Comparison of ENCODE assay signal across 8 mouse cellular contexts in genomic region chr7:141361510-141361909, GRCm38 (mm10). TPM values are rescaled to one million over a fixed set of nuclear protein-coding genes. Genes with fewer than 3 reads are reported as not detected.
DNase-seq lines count a peak whose midpoint lies in the region; ATAC-seq lines count a peak whose summit lies in the region.

No protein-coding gene starts in this region.

- no peaks in the 10 kb centered on the region for H3K36me3 ChIP-seq in midbrain, embryonic 14.5 days (ENCODE audit: control insufficient read depth, insufficient read depth, low read length)
- no peaks in the 10 kb centered on the region for H3K36me3 ChIP-seq in midbrain, embryonic 11.5 days (ENCODE audit: control insufficient read depth, insufficient read depth, low read length)
- H3K36me3 ChIP-seq in splenic B cell, adult 2 months (ENCODE audit: control insufficient read depth, insufficient read depth, low read length, poor library complexity, severe bottlenecking), result no peaks in the 10 kb centered on the region
- H3K36me3 ChIP-seq in heart, embryonic 11.5 days (ENCODE audit: control insufficient read depth, insufficient read depth, low read length), result no peaks in the 10 kb centered on the region

- no peak for ATAC-seq in midbrain, embryonic 14.5 days (ENCODE audit: low FRiP score, low TSS enrichment)
- no peak for ATAC-seq in midbrain, embryonic 11.5 days (ENCODE audit: low FRiP score)
- ATAC-seq in heart, embryonic 11.5 days (replicated peaks; ENCODE audit: insufficient number of reproducible peaks, low FRiP score, low TSS enrichment), result no peak

- DNase-seq in midbrain, embryonic 14.5 days, result peak; percentile 9
- DNase-seq in midbrain, embryonic 11.5 days (ENCODE audit: low spot score, missing footprints), result no peak
- DNase-seq in cerebellum, postnatal 14 days, result peak; percentile 84 to 89
- DNase-seq in kidney, postnatal 25 days, result peak; percentile 62 to 82
- peak; percentile 68 for DNase-seq in splenic B cell, adult 2 months (ENCODE audit: low read depth, low spot score)
- no peak for DNase-seq in heart, adult 8-10 months (ENCODE audit: low spot score)
- DNase-seq in urinary bladder, postnatal 10 days (ENCODE audit: low spot score), result no peak

- no peak overlapping the region for H3K9ac ChIP-seq in midbrain, embryonic 14.5 days (replicated peaks; ENCODE audit: low read length)
- no peak overlapping the region for H3K9ac ChIP-seq in midbrain, embryonic 11.5 days (ENCODE audit: low read length)
- H3K9ac ChIP-seq in heart, embryonic 11.5 days (ENCODE audit: low read depth, low read length), result no peak overlapping the region

- no peaks in the 10 kb centered on the region for H3K4me1 ChIP-seq in midbrain, embryonic 14.5 days (ENCODE audit: control insufficient read depth, insufficient read depth, low read length)
- no peaks in the 10 kb centered on the region for H3K4me1 ChIP-seq in midbrain, embryonic 11.5 days (ENCODE audit: control insufficient read depth, insufficient read depth, low read length)
- no peaks in the 10 kb centered on the region for H3K4me1 ChIP-seq in heart, embryonic 11.5 days (ENCODE audit: control insufficient read depth, insufficient read depth, low read length)

- no peaks in the 10 kb centered on the region for H3K9me3 ChIP-seq in midbrain, embryonic 14.5 days (ENCODE audit: control insufficient read depth, low read length)
- H3K9me3 ChIP-seq in midbrain, embryonic 11.5 days (ENCODE audit: control insufficient read depth, low read length), result no peaks in the 10 kb centered on the region
- no peaks in the 10 kb centered on the region for H3K9me3 ChIP-seq in heart, embryonic 11.5 days (replicated peaks; ENCODE audit: control insufficient read depth, low read length)

- H3K27me3 ChIP-seq in midbrain, embryonic 14.5 days (ENCODE audit: control insufficient read depth, insufficient read depth, low read length), result no peaks in the 10 kb centered on the region; the same call in 1 of the 2 replicates
- H3K27me3 ChIP-seq in midbrain, embryonic 11.5 days (ENCODE audit: control insufficient read depth, insufficient read depth, low read length), result peaks cover 5% of the 10 kb centered on the region
- no peaks in the 10 kb centered on the region for H3K27me3 ChIP-seq in splenic B cell, adult 2 months (ENCODE audit: control insufficient read depth, insufficient read depth, low read length, poor library complexity, severe bottlenecking)
- peaks cover 33% of the 10 kb centered on the region for H3K27me3 ChIP-seq in heart, embryonic 11.5 days (ENCODE audit: control insufficient read depth, insufficient read depth, low read length)

- no peak overlapping the region for H3K27ac ChIP-seq in midbrain, embryonic 14.5 days (replicated peaks; ENCODE audit: low read depth, low read length)
- H3K27ac ChIP-seq in midbrain, embryonic 11.5 days (ENCODE audit: low read depth, low read length), result no peak overlapping the region
- no peak overlapping the region for H3K27ac ChIP-seq in heart, embryonic 11.5 days (ENCODE audit: low read depth, low read length)

- H3K4me2 ChIP-seq in midbrain, embryonic 14.5 days (ENCODE audit: low read length), result no peak overlapping the region
- no peak overlapping the region for H3K4me2 ChIP-seq in midbrain, embryonic 11.5 days
- H3K4me2 ChIP-seq in heart, embryonic 11.5 days, result no peak overlapping the region

- WGBS in midbrain, embryonic 14.5 days, result 14% methylated on average over 24 of the region's 24 CpGs
- 11% methylated on average over 24 of the region's 24 CpGs for WGBS in midbrain, embryonic 11.5 days
- WGBS in heart, embryonic 11.5 days (ENCODE audit: insufficient replicate concordance), result 14% methylated on average over 24 of the region's 24 CpGs

- H3K4me3 ChIP-seq in midbrain, embryonic 14.5 days (replicated peaks; ENCODE audit: low read depth, low read length), result no peak overlapping the region
- no peak overlapping the region for H3K4me3 ChIP-seq in midbrain, embryonic 11.5 days (ENCODE audit: low read depth, low read length)
- H3K4me3 ChIP-seq in heart, embryonic 11.5 days (ENCODE audit: low read depth, low read length), result no peak overlapping the region

RNA-seq across cellular contexts. Expression of gene Eps8l2, which starts 22.8 kb away (rescaled TPM):
- 0.19 and 0.50 TPM in 2 replicates for polyA plus RNA-seq in midbrain, embryonic 14.5 days (2014; fragmentation: Nextera tagmentation; extraction: Ambion mirVana)
- polyA plus RNA-seq in midbrain, embryonic 11.5 days (2014; fragmentation: Nextera tagmentation; extraction: Ambion mirVana), result 0.97 and 1.3 TPM in 2 replicates
- 0.51 and 0.82 TPM in 2 replicates for polyA plus RNA-seq in heart, embryonic 11.5 days (2014; fragmentation: Nextera tagmentation; extraction: Ambion mirVana)
- 1 to 10 TPM; 3.7 to 5.0 (median 3.9) TPM for total RNA-seq in heart, adult 8-10 months (2022)

RNA-seq across cellular contexts. Expression of gene Taldo1, which starts 30.5 kb away (rescaled TPM):
- 312 and 318 TPM in 2 replicates for polyA plus RNA-seq in midbrain, embryonic 14.5 days (2014; fragmentation: Nextera tagmentation; extraction: Ambion mirVana)
- 386 and 400 TPM in 2 replicates for polyA plus RNA-seq in midbrain, embryonic 11.5 days (2014; fragmentation: Nextera tagmentation; extraction: Ambion mirVana)
- 288 and 291 TPM in 2 replicates for polyA plus RNA-seq in heart, embryonic 11.5 days (2014; fragmentation: Nextera tagmentation; extraction: Ambion mirVana)
- total RNA-seq in heart, adult 8-10 months (2022), result 100 to 1,000 TPM; 107 to 115 (median 110) TPM

RNA-seq across cellular contexts. Expression of gene Tmem80, which starts 34.0 kb away (rescaled TPM):
- polyA plus RNA-seq in midbrain, embryonic 14.5 days (2014; fragmentation: Nextera tagmentation; extraction: Ambion mirVana), result 38.6 and 48.9 TPM in 2 replicates
- polyA plus RNA-seq in midbrain, embryonic 11.5 days (2014; fragmentation: Nextera tagmentation; extraction: Ambion mirVana), result 31.4 and 34.4 TPM in 2 replicates
- polyA plus RNA-seq in heart, embryonic 11.5 days (2014; fragmentation: Nextera tagmentation; extraction: Ambion mirVana), result 17.9 and 23.6 TPM in 2 replicates
- total RNA-seq in heart, adult 8-10 months (2022), result 10 to 100 TPM; 13.7 to 16.6 (median 15.5) TPM

RNA-seq across cellular contexts. Expression of gene Deaf1, which starts 34.0 kb away (rescaled TPM):
- polyA plus RNA-seq in midbrain, embryonic 14.5 days (2014; fragmentation: Nextera tagmentation; extraction: Ambion mirVana), result 180 and 207 TPM in 2 replicates
- 61.6 and 66.9 TPM in 2 replicates for polyA plus RNA-seq in midbrain, embryonic 11.5 days (2014; fragmentation: Nextera tagmentation; extraction: Ambion mirVana)
- 40.2 and 42.5 TPM in 2 replicates for polyA plus RNA-seq in heart, embryonic 11.5 days (2014; fragmentation: Nextera tagmentation; extraction: Ambion mirVana)
- total RNA-seq in heart, adult 8-10 months (2022), result 10 to 100 TPM; 10.8 to 14.7 (median 12.7) TPM

RNA-seq across cellular contexts. Expression of gene Gatd1, which starts 52.4 kb away (rescaled TPM):
- 48.3 and 49.3 TPM in 2 replicates for polyA plus RNA-seq in midbrain, embryonic 14.5 days (2014; fragmentation: Nextera tagmentation; extraction: Ambion mirVana)
- 34.0 and 36.1 TPM in 2 replicates for polyA plus RNA-seq in midbrain, embryonic 11.5 days (2014; fragmentation: Nextera tagmentation; extraction: Ambion mirVana)
- 29.3 and 32.2 TPM in 2 replicates for polyA plus RNA-seq in heart, embryonic 11.5 days (2014; fragmentation: Nextera tagmentation; extraction: Ambion mirVana)
- total RNA-seq in heart, adult 8-10 months (2022), result 10 to 100 TPM; 13.3 to 16.0 (median 14.8) TPM

Comparison
In these comparisons a context has a peak if more than half of its experiments do, and no peak if none do; other contexts are left out.
1. DNase-seq: peak in midbrain, embryonic 14.5 days (single experiment), cerebellum, postnatal 14 days (2 of 2), kidney, postnatal 25 days (2 of 2) and splenic B cell, adult 2 months (single experiment); none in midbrain, embryonic 11.5 days (single experiment), heart, adult 8-10 months (single experiment) and urinary bladder, postnatal 10 days (single experiment).